Mouse (Mus musculus) adrenal gland (tissue): ENCODE measurements at regions not wholly inside any gene's neighbourhood (a gene's known extent, or its start where the extent isn't known, plus 50 kb on each side); places are given as distances from the start of the nearest gene placed in this dataset.

ENCODE experiments used
- intact Hi-C: fragments of 180-260 bp; cut with DNase I; formaldehyde crosslinking; loops from one replicate; pipeline ENCODE4 v1.15.1; 2025

GRCm38 (mm10) chr9:68462755-68463154 is 190.8 kb upstream of the Rora start:
- intact Hi-C loops, result no loop called here

GRCm38 (mm10) chr9:68463637-68464304 is 189.8 kb upstream of the Rora start:
- intact Hi-C loops, result no loop called here

GRCm38 (mm10) chr9:68466671-68467070 is 186.9 kb upstream of the Rora start:
- intact Hi-C loops, result no loop called here

GRCm38 (mm10) chr9:68476391-68476790 is 177.2 kb upstream of the Rora start:
- intact Hi-C loops, result no loop called here

DNA sequence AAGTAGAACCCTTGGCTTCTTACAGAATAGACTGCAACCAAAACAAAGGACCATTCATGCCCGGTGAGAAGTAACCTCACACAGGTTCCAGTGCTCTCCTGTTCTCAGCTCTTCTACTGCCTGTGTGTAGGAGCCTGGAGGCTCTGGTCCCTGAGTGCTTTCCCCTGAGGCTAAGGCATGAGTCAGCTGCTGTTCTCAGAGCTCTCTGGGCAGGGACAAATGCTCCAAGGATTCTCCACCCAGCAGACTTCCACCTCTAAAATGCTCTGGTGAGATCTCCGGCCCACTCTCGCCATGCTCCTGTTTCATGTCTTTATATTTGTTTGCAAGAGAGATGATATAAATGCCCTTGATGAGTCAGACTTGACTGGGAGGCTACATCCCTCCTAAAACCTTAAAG is 176.1 kb upstream of the Rora start:
- intact Hi-C loops, result no loop called here

- intact Hi-C loops, result no loop called here
Observed at GRCm38 (mm10) chr9:68486646-68487045, 166.9 kb upstream of the Rora start.

- intact Hi-C loops, result no loop called here
Observed at GRCm38 (mm10) chr9:68491151-68491550, 162.4 kb upstream of the Rora start.

DNA sequence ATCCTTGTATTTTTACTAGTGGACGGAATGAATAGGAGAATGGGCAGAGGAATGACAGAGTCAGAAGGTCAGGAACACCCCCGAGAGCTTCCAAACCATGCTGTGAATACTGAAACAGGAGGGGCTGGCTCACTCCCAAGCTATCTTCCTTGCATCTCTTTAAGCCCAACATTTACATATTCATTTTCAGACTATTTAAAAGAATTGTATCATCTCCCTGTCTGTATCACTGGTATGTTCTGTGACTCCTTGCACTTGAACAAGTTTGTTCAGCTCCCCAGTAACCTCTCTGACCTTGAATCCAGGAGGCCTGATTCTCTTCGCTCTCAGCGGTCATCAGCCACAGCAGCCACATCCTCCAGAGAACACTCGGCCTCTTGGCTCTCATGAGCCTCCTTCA is 132.4 kb upstream of the Rora start:
- intact Hi-C loops, result no loop called here

DNA sequence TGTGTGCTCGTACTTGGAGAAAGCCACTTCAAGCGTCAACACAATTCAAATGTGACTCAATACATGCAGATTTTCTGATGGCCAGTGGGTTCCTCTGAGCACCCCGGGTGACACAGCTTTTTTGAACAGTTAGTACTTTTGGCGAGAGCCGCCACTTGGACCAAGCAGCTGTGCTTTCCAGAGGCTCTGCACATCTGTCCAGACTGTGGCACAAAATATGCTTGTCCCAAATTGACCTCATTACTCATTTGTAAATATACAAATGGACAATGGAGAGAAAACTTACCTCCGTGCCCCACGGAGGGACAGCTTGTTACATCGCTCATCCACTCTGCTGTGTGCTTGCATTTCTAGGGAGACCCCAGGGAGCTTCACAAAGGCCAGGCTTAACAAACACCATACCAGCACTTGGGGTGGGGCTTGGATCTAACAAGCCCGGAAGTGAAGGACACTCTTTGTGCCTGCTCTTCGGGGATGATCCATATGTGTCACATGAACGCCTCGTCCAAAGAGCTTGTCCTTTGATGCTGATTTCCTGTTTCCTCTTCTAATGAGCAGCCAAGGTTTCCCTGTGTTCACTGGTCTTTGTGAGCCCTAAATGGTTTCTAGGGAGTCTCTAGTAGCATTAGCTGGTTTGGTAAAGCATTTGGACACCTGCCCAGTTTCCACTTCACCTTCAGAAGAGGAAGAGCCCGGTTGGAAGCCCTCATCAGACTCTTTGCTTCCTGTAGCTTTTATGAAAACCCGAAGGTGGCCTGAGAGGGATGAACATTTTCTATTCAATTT is 91.6 kb upstream of the Rora start:
- intact Hi-C loops, result no loop called here

- intact Hi-C loops, result no loop called here
Observed at GRCm38 (mm10) chr9:68563206-68563605, 90.4 kb upstream of the Rora start.

DNA sequence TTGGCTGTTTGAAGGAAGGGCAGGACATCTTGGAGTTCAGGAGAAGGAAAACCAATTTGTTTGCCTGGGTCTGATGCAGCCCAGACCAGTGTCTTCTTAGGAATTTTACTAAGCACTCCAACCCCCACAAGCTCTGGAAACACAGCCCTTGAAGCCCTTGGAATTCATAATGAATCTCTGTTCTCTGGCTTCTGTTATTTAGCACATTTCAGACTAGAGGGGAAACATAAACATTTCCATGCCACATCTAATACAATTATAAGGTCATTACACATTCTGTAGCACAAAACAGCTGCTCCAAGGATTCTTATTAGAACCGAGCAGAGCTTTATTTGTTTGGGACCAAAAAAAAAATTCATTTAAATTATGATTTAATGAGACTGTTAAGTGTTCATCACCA is 67.8 kb upstream of the Rora start:
- intact Hi-C loops, result no loop called here

DNA sequence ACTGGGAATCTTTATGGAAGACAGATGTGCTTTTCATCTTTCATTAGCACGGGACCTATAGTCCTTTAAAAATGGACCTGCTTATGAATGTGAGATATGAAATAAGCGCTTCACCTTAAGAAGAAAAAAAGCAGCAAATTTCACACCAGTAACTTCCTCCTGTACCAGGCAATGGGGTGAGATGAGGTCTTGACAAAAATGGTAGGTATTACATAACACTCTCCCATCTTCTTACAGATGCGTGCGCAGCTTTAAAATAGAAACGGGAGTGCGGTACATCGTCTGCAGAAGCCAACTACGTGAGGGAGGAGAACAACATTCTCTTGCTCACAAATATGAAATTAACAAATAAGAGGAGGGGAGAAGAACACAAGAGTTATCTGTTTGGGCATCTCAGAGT is 62.6 kb upstream of the Rora start:
- intact Hi-C loops, result no loop called here

DNA sequence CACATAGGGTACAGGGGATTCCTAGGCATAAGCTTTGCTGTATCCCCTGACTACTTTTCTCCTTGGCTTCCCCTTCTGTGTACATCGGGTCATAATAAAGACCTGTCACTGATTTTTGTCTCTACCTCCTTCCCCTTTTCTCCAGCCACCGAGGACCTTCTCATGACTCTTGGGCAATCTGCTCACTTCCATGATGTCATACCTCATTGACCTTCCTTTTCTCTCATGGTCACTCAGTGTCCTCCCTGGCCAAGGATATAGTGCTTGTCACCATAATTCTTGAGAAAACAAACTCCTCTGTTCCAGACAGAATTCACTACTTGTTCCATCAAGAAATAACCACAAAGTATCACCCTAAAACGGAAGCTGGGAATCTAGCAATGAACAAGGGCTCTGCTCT is 60.6 kb upstream of the Rora start:
- intact Hi-C loops, result no loop called here

GRCm38 (mm10) chr9:68594586-68594985 is 59.0 kb upstream of the Rora start:
- intact Hi-C loops, result no loop called here
